Mouse (Mus musculus) B cell, adult 2 months (primary cell): ENCODE results near the gene Ppp4r3a.

Source experiments
- DNase-seq, 2 experiments: peaks; one replicate each; pipeline ENCODE4 v3.0.0; 2022

Gene Ppp4r3a

DNA sequence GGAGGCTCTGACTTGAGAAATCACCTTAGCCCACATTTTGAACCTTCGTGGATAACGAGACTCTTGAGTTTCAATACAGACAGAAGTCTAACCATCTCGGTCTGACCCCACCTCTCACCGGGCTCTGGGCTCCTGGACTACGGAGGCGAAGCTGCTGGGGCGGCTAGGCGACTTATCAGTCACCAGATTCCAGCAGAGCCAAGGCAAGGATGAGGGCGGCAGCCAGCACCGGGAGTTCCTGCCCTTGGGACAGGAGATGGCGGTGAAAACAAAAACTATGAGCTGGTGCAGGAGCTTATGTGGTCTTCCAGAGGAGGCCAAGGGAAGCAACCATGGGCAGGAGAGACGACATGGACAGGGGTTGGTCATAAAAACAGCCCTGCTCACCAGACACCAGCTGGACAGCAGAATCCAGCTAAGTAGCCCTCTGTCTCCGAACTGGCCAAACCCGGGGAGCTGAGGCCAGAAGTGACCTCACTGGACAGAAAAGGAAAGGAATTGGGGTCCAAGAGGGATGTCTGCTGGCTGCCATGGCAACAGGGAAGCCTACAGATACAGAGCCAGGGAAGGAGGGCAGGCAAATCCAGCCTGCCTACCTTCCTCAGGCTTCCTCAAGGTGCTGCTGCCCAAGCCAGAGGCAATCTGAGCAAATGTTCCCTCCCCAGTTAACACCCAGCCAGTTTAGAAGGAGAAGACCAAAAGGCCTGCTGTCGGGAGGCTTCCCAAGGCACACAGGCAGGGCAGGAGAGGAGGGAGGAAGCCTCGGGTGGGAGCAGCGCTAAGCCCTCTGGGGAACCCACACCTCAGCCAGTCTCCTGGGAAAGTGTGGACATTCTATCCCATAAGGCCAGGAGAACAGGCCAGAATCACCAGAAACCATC, 71.1 kb downstream of the Ppp4r3a start:
- DNase-seq = no peak

DNA sequence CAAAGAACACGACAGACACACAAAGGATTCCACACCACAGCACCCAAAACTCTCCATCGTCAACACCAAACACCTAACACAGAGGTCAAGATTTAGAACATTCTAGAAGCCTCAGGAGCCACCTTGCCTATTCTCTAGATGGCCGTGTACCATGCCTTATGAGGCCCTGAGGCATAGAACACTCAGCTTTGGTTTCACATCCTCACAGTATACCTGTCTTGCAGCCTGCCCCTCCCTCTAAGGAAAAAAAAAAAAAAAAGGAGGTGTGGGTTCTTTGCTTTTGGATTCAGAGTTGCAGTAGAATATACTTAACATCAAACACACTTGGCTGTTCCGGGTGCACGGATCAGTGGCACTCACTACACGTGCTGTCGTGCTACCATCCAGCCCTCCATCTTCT, 72.5 kb downstream of the Ppp4r3a start:
- DNase-seq = peak; percentile 39 to 46

DNA sequence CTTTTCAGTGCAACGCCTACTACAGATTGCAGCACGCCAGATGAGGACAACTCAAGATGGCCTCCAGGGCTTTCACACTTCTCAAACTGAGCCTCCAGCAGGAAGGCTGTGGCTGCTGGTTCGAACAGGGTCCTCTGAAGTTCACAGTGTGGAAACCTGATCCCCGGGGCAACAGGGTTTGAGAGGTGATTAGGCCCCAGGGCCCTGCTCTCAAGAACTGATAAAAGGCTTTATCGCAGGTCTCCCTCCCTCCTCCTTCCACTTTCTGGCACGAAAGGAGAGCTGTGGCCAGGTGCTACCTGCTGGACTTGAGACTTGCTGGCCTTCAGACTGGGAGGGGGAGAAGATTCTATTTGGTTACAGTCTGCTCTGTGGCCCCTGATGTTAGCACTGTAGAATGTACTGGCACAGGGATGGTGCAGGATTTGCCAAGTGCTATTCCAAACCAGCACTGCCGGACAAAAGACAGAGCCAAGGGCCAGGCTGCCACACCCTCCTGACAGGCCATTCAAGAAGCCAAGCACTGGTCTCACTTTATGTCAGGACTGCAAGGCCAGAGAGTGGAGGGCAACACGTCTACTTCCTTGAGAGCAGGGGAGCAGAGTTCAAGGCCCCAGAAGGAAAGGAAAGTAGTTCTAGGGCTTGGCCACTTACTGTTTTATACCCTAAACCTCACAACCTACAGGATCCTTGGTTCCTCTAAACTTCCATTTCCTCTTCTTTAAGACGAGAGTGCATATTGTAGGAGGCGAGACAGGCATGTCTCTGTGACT, 73.2 kb downstream of the Ppp4r3a start:
- DNase-seq = no peak

- DNase-seq = no peak
Measured at GRCm38 (mm10) chr12:101009225-101009624, 74.3 kb downstream of the Ppp4r3a start.

DNA sequence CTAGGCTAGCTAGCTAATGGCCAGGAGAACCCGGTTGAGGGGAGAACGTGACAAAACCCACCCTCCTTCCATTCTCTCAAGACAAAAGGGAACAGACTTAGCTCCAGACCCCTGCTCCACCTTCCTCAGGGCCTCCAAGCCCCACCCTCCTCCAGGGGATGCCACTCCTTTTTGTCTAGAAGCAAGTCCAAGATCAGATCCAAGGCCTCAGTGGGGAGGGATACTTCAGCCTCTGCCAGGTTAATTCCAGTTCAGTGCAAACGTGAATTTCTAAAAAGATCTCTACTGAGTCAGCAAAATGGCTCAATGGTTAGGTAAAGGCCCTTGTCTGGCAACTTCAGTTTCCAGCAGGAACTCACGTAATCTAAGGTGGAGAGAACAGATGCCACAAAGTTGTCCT, 74.9 kb downstream of the Ppp4r3a start:
- DNase-seq = no peak

- peak; percentile 36 to 37 for DNase-seq
Measured at GRCm38 (mm10) chr12:101007968-101008481, 75.5 kb downstream of the Ppp4r3a start.

- peak; percentile 22 to 26 for DNase-seq
Measured at GRCm38 (mm10) chr12:101007427-101007826, 76.1 kb downstream of the Ppp4r3a start.

GRCm38 (mm10) chr12:101005665-101006420, 77.7 kb downstream of the Ppp4r3a start:
- peak; percentile 70 to 76 for DNase-seq

- DNase-seq = no peak
Measured at GRCm38 (mm10) chr12:101004982-101005381, 78.5 kb downstream of the Ppp4r3a start.

- no peak for DNase-seq
Measured at GRCm38 (mm10) chr12:101002801-101003513, 80.5 kb downstream of the Ppp4r3a start.

GRCm38 (mm10) chr12:100999061-100999954, 84.2 kb downstream of the Ppp4r3a start:
- no peak for DNase-seq

GRCm38 (mm10) chr12:100998564-100998962, 84.9 kb downstream of the Ppp4r3a start:
- no peak for DNase-seq

DNA sequence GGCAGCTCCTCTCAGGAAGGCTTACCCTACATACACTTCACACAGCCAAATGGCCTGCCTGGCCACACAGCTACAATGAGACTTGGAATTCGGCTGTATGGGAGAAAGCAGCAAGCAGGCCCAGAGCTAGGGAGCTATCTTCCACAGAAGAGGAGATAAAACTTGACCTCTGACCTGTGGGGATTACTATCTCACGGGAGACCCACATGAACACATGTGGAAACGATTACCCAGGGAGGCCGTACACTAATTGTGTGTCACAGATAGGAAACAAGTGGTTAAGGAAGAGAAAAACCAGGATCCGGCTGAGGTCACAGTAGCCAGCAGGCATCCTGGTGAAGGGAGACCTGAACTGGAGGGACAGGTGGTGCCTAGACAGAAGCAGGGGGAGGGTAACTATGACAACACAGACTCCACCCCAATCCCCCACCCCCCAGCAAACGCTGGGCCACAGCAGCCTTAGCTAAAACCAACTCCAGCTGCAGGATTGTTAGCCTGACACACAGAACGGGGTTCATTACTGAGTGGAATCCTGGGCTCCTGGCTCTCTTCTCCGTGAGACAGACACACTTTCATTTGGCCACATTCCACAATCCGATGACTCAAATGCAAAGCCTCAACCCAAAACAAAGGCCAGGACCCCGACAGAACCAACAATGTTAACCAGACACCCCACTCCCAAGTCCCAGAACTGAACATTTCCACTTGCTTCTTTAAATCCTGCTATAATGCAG, 85.5 kb downstream of the Ppp4r3a start:
- no peak for DNase-seq

GRCm38 (mm10) chr12:100996378-100996898, 87.1 kb downstream of the Ppp4r3a start:
- no peak for DNase-seq

DNA sequence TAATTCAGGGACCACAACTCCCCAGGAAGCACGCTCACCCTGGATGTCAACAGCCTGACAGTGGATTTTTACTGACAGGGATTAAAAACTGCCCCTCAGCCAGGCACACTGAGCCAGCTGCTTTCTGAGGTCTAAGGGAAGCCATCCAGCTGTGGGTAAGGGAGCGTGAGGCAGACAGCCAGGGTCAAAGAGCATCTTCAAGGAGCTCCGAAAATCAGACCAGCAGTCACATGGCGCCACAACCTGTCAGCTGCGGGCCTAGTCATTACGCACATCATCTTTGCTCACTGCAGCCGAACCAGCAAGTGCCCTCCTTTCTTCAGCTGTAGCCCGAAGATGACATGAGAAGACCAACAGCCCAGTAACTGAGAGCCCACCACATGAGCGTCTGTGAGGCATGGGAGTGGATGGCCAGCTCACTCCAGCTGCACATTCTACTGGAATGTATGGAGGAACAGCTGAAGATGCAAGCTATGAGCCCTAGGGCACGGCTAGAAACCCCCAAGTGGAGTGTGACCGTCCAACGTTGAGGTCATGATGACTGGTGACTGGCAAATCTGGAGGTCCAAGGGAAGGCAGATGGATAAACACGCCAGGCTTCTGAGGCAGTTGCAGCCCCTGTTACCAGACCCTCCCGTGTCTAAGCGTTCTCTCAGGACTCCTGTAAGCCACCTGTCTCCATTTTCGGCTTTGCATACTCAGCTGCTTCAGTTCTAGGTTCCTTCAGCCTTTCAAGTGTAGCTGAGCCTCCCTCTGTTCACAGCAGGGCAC, 87.7 kb downstream of the Ppp4r3a start:
- no peak for DNase-seq

DNA sequence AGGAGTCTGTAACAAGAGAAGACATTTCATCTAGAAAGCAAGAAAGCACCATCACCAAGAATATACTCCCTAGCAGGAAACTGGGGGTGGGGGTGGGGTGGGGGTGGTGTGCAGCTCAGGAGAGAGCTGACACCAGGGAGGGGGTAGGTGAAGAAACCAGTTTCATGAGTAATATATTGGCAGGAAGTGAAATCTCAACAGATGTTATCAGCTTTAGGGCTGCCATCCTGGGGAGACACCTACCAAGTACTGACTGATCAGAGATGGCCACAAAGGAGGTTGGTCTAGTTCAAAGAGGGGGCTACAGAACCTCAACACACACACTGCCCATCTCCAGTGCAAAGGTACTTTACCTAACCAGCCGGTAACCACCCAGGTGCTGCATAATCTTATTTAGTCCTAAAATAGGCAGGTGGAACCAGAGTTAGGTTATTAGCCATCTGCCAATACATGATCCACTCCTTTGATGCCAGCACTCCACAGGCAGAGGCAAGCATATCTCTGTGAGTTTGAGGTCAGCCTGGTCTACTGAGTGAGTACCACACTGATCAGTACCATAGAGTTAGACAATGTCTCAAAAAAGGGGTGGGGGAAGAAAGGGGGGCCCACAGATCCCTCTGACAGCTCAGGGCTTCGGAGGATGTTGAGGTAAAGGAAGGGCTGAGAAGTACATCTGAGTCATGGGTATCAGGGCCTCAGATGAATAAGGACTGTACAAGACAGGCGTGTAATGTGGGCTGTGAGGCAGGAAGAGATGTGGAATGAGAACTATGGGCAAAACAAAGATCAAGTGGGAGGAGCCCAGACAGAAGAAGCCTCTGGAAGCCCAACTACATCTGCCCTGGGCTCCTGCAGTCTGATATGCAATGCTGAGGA, 89.1 kb downstream of the Ppp4r3a start:
- DNase-seq = no peak

- DNase-seq = no peak
Measured at GRCm38 (mm10) chr12:100993146-100993545, 90.4 kb downstream of the Ppp4r3a start.

DNA sequence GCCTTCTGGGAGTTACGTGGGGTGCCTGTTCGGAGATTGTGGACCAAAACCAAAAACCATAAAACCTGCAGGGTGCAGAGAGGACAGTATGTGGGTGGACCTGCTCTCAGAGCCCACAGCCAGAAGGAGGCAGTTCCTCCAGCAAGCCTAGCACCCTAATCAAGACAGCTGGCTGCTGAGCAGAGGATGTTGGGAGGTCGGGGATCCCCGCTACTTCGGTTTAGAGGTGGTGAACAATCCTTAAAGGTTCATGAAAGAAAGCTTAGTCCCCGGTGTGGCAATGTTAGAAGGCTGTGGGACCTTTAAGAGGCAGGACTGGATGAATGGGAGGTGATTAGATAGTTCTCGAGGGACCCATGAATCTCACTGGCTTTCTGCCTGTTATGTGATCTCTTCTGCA, 91.0 kb downstream of the Ppp4r3a start:
- no peak for DNase-seq
